Mouse (Mus musculus): ENCODE measurements at regions not wholly inside any gene's neighbourhood (a gene's known extent, or its start where the extent isn't known, plus 50 kb on each side); places are given as distances from the start of the nearest gene placed in this dataset.

- no peaks in the 10 kb centered on the region for H3K27me3 ChIP-seq (ENCODE audit: control insufficient read depth, insufficient read depth, low read length)
- no peak for TF ChIP-seq CTCF (IDR thresholded peaks at IDR 0.05)
- no peak for TF ChIP-seq EP300 (IDR thresholded peaks at IDR 0.05; ENCODE audit: insufficient read depth, low read depth, low read length)
- TF ChIP-seq POLR2A (IDR thresholded peaks at IDR 0.05; ENCODE audit: insufficient read depth, low read depth, low read length): no peak
- H3K4me3 ChIP-seq: no peak overlapping the region
- H3K4me1 ChIP-seq (ENCODE audit: control insufficient read depth, insufficient read depth, low read length): no peaks in the 10 kb centered on the region
- DNase-seq: no peak
- no peaks in the 10 kb centered on the region for H3K79me2 ChIP-seq (replicated peaks; ENCODE audit: control insufficient read depth, insufficient read depth, low read length)
- intact Hi-C loops (cut with DNase I): no loop called here
- no peaks in the 10 kb centered on the region for H3K36me3 ChIP-seq (ENCODE audit: control insufficient read depth, insufficient read depth, low read length)
- H3K9ac ChIP-seq (ENCODE audit: low read depth, low read length): no peak overlapping the region
- no peak overlapping the region for H3K27ac ChIP-seq
- WGBS: 12% methylated on average over 5 of the region's 5 CpGs
These were observed 317.6 kb downstream of the Gpat3 start for GRCm38 (mm10) chr5:101163112-101163511.

- H3K4me1 ChIP-seq (ENCODE audit: control insufficient read depth, insufficient read depth, low read length): no peaks in the 10 kb centered on the region
- no peak for DNase-seq
- H3K79me2 ChIP-seq (replicated peaks; ENCODE audit: control insufficient read depth, insufficient read depth, low read length): no peaks in the 10 kb centered on the region
- no peak overlapping the region for H3K4me3 ChIP-seq
- no peaks in the 10 kb centered on the region for H3K36me3 ChIP-seq (ENCODE audit: control insufficient read depth, insufficient read depth, low read length)
- H3K27me3 ChIP-seq (ENCODE audit: control insufficient read depth, insufficient read depth, low read length): no peaks in the 10 kb centered on the region
- H3K9ac ChIP-seq (ENCODE audit: low read depth, low read length): no peak overlapping the region
- WGBS: 56% methylated on average over 1 of the region's 1 CpGs
- TF ChIP-seq CTCF (IDR thresholded peaks at IDR 0.05) (no peak), EP300 (IDR thresholded peaks at IDR 0.05; ENCODE audit: insufficient read depth, low read depth, low read length) (no peak), POLR2A (IDR thresholded peaks at IDR 0.05; ENCODE audit: insufficient read depth, low read depth, low read length) (no peak)
- intact Hi-C loops (cut with DNase I): no loop called here
- no peak overlapping the region for H3K27ac ChIP-seq
These were observed 311.9 kb downstream of the Gpat3 start for GRCm38 (mm10) chr5:101157416-101157815.

- no peaks in the 10 kb centered on the region for H3K79me2 ChIP-seq (replicated peaks; ENCODE audit: control insufficient read depth, insufficient read depth, low read length)
- H3K9ac ChIP-seq (ENCODE audit: low read depth, low read length): no peak overlapping the region
- no peaks in the 10 kb centered on the region for H3K36me3 ChIP-seq (ENCODE audit: control insufficient read depth, insufficient read depth, low read length)
- no peaks in the 10 kb centered on the region for H3K4me1 ChIP-seq (ENCODE audit: control insufficient read depth, insufficient read depth, low read length)
- intact Hi-C loops (cut with DNase I): no loop called here
- DNase-seq: no peak
- no peak overlapping the region for H3K4me3 ChIP-seq
- H3K27me3 ChIP-seq (ENCODE audit: control insufficient read depth, insufficient read depth, low read length): no peaks in the 10 kb centered on the region
- WGBS: 83% methylated on average over 3 of the region's 3 CpGs
- TF ChIP-seq CTCF (IDR thresholded peaks at IDR 0.05) (no peak), EP300 (IDR thresholded peaks at IDR 0.05; ENCODE audit: insufficient read depth, low read depth, low read length) (no peak), POLR2A (IDR thresholded peaks at IDR 0.05; ENCODE audit: insufficient read depth, low read depth, low read length) (no peak)
- no peak overlapping the region for H3K27ac ChIP-seq
These were observed 300.8 kb downstream of the Gpat3 start for GRCm38 (mm10) chr5:101146345-101146744.

GRCm38 (mm10) chr5:101124941-101125453, 279.5 kb downstream of the Gpat3 start:
- H3K4me1 ChIP-seq (ENCODE audit: control insufficient read depth, insufficient read depth, low read length): no peaks in the 10 kb centered on the region; the same call in 1 of the 2 replicates
- no peaks in the 10 kb centered on the region for H3K36me3 ChIP-seq (ENCODE audit: control insufficient read depth, insufficient read depth, low read length)
- no peak overlapping the region for H3K27ac ChIP-seq
- no peaks in the 10 kb centered on the region for H3K79me2 ChIP-seq (replicated peaks; ENCODE audit: control insufficient read depth, insufficient read depth, low read length)
- no peak for TF ChIP-seq EP300 (IDR thresholded peaks at IDR 0.05; ENCODE audit: insufficient read depth, low read depth, low read length)
- TF ChIP-seq POLR2A (IDR thresholded peaks at IDR 0.05; ENCODE audit: insufficient read depth, low read depth, low read length): no peak
- no peak for TF ChIP-seq CTCF (IDR thresholded peaks at IDR 0.05)
- intact Hi-C loops (cut with DNase I): no loop called here
- no peak overlapping the region for H3K9ac ChIP-seq (ENCODE audit: low read depth, low read length)
- no peaks in the 10 kb centered on the region; the same call in 1 of the 2 replicates for H3K27me3 ChIP-seq (ENCODE audit: control insufficient read depth, insufficient read depth, low read length)
- 84% methylated on average over 5 of the region's 5 CpGs for WGBS
- no peak overlapping the region for H3K4me3 ChIP-seq
- no peak for DNase-seq

GRCm38 (mm10) chr5:101122914-101123313, 277.4 kb downstream of the Gpat3 start:
- Histone ChIP-seq H3K36me3 (ENCODE audit: control insufficient read depth, insufficient read depth, low read length) (no peaks in the 10 kb centered on the region), H3K79me2 (replicated peaks; ENCODE audit: control insufficient read depth, insufficient read depth, low read length) (no peaks in the 10 kb centered on the region), H3K4me1 (ENCODE audit: control insufficient read depth, insufficient read depth, low read length) (no peaks in the 10 kb centered on the region; the same call in 1 of the 2 replicates), H3K9ac (ENCODE audit: low read depth, low read length) (no peak overlapping the region), H3K27ac (no peak overlapping the region), H3K27me3 (ENCODE audit: control insufficient read depth, insufficient read depth, low read length) (no peaks in the 10 kb centered on the region; the same call in 1 of the 2 replicates), H3K4me3 (no peak overlapping the region)
- WGBS: 83% methylated on average over 6 of the region's 6 CpGs
- intact Hi-C loops (cut with DNase I): no loop called here
- DNase-seq: no peak
- TF ChIP-seq EP300 (IDR thresholded peaks at IDR 0.05; ENCODE audit: insufficient read depth, low read depth, low read length): no peak

GRCm38 (mm10) chr5:101120509-101121201, 275.1 kb downstream of the Gpat3 start:
- intact Hi-C loops (cut with DNase I): no loop called here
- H3K27ac ChIP-seq: no peak overlapping the region
- TF ChIP-seq POLR2A (IDR thresholded peaks at IDR 0.05; ENCODE audit: insufficient read depth, low read depth, low read length): no peak
- TF ChIP-seq CTCF (IDR thresholded peaks at IDR 0.05): no peak
- TF ChIP-seq EP300 (IDR thresholded peaks at IDR 0.05; ENCODE audit: insufficient read depth, low read depth, low read length): no peak
- H3K9ac ChIP-seq (ENCODE audit: low read depth, low read length): no peak overlapping the region
- no peak for DNase-seq
- no peaks in the 10 kb centered on the region; the same call in 1 of the 2 replicates for H3K27me3 ChIP-seq (ENCODE audit: control insufficient read depth, insufficient read depth, low read length)
- H3K79me2 ChIP-seq (replicated peaks; ENCODE audit: control insufficient read depth, insufficient read depth, low read length): no peaks in the 10 kb centered on the region
- H3K4me3 ChIP-seq: no peak overlapping the region
- no peaks in the 10 kb centered on the region; the same call in 1 of the 2 replicates for H3K4me1 ChIP-seq (ENCODE audit: control insufficient read depth, insufficient read depth, low read length)
- H3K36me3 ChIP-seq (ENCODE audit: control insufficient read depth, insufficient read depth, low read length): no peaks in the 10 kb centered on the region
- 24% methylated on average over 5 of the region's 5 CpGs for WGBS
